Mouse (Mus musculus) forebrain, embryonic 11.5 days (tissue): ENCODE data around the gene Dars. TPM values are rescaled to one million over a fixed set of nuclear protein-coding genes. Genes with fewer than 3 reads are reported as not detected.

Experiments
- ATAC-seq: fragments of 200-750 bp; cut with Nextera tagmentation; replicated peaks from 2 replicates; pipeline ENCODE4 v1.8.0; 2017; ENCODE audit warnings: moderate TSS enrichment; ENCODE audit not compliant: low FRiP score
- DNase-seq: peaks from one replicate; pipeline ENCODE4 v3.0.0-alpha.2; 2017; ENCODE audit warnings: low spot score
- H3K27ac ChIP-seq: fragments of 300-500 bp; sonication (generic); 2 replicates; pipeline ENCODE4 v1.5.1; 2014; ENCODE audit warnings: low read depth, low read length
- H3K27me3 ChIP-seq: fragments of 300-500 bp; sonication (generic); 2 replicates; pipeline ENCODE4 v1.6.1; 2014; ENCODE audit warnings: mild to moderate bottlenecking, low read length, mixed read lengths; ENCODE audit not compliant: control insufficient read depth, insufficient read depth
- H3K36me3 ChIP-seq: fragments of 300-500 bp; sonication (generic); 2 replicates; pipeline ENCODE4 v1.6.1; 2014; ENCODE audit warnings: mild to moderate bottlenecking, low read length, moderate library complexity, mixed read lengths; ENCODE audit not compliant: control insufficient read depth, insufficient read depth
- H3K4me1 ChIP-seq: fragments of 300-500 bp; sonication (generic); replicated peaks from 2 replicates; pipeline ENCODE4 v1.6.1; 2014; ENCODE audit warnings: low read length, mixed read lengths; ENCODE audit not compliant: control insufficient read depth, insufficient read depth
- H3K4me2 ChIP-seq: fragments of 300-500 bp; sonication (generic); 2 replicates; pipeline ENCODE4 v1.6.1; 2014; ENCODE audit warnings: low read depth, mild to moderate bottlenecking, low read length, moderate library complexity, mixed read lengths; ENCODE audit not compliant: severe bottlenecking
- H3K4me3 ChIP-seq: fragments of 300-500 bp; sonication (generic); 2 replicates; pipeline ENCODE4 v1.5.1; 2014; ENCODE audit warnings: low read depth, low read length
- H3K9ac ChIP-seq: fragments of 300-500 bp; sonication (generic); 2 replicates; pipeline ENCODE4 v1.6.1; 2014; ENCODE audit warnings: low read length
- H3K9me3 ChIP-seq: fragments of 300-500 bp; sonication (generic); 2 replicates; pipeline ENCODE4 v1.6.1; 2016; ENCODE audit warnings: low read length, mixed read lengths; ENCODE audit not compliant: control insufficient read depth
- WGBS: fragments of 180-500 bp; shearing (Covaris S2); extraction: QIAGEN DNeasy Blood & Tissue Kit; methylation state at CpG from one replicate; pipeline ENCODE4 v1.1.7; 2014; 5-methylcytosine and 5-hydroxymethylcytosine counted together
- polyA plus RNA-seq: library from polyadenylated mRNA; unstranded; fragments of >200 nt; fragmentation: Nextera tagmentation; extraction: Ambion mirVana; gene quantifications from 2 replicates; pipeline ENCODE4 v1.2.1, GENCODE M21; 2014

Gene Dars
- polyA plus RNA-seq, 1 experiment from 2014 or later: 130 TPM

- Histone ChIP-seq H3K9me3 (no peaks in the 10 kb centered on the region), H3K4me2 (no peak overlapping the region), H3K4me1 (no peaks in the 10 kb centered on the region; the same call in 1 of the 2 replicates), H3K27me3 (no peaks in the 10 kb centered on the region; the same call in 1 of the 2 replicates), H3K9ac (no peak overlapping the region), H3K36me3 (no peaks in the 10 kb centered on the region), H3K4me3 (no peak overlapping the region), H3K27ac (no peak overlapping the region)
- DNase-seq (no peak), ATAC-seq (no peak)
- 84% methylated on average over 5 of the region's 5 CpGs for WGBS
These were observed 21.4 kb upstream of the Dars start for GRCm38 (mm10) chr1:128438526-128438925.

GRCm38 (mm10) chr1:128437276-128437675, 20.1 kb upstream of the Dars start:
- H3K4me3 ChIP-seq: no peak overlapping the region
- no peaks in the 10 kb centered on the region for H3K9me3 ChIP-seq
- no peak overlapping the region for H3K9ac ChIP-seq
- no peak overlapping the region for H3K27ac ChIP-seq
- no peaks in the 10 kb centered on the region for H3K36me3 ChIP-seq
- no peak for DNase-seq
- WGBS: 58% methylated on average over 1 of the region's 1 CpGs
- H3K27me3 ChIP-seq: no peaks in the 10 kb centered on the region; the same call in 1 of the 2 replicates
- H3K4me1 ChIP-seq: no peaks in the 10 kb centered on the region; the same call in 1 of the 2 replicates
- no peak for ATAC-seq
- no peak overlapping the region for H3K4me2 ChIP-seq

- no peaks in the 10 kb centered on the region; the same call in 1 of the 2 replicates for H3K27me3 ChIP-seq
- no peak overlapping the region for H3K27ac ChIP-seq
- no peaks in the 10 kb centered on the region for H3K9me3 ChIP-seq
- H3K36me3 ChIP-seq: no peaks in the 10 kb centered on the region
- H3K4me1 ChIP-seq: no peaks in the 10 kb centered on the region; the same call in 1 of the 2 replicates
- WGBS: 95% methylated on average over 3 of the region's 3 CpGs
- no peak overlapping the region for H3K4me2 ChIP-seq
- DNase-seq: no peak
- ATAC-seq: no peak
- H3K4me3 ChIP-seq: no peak overlapping the region
- no peak overlapping the region for H3K9ac ChIP-seq
These were observed 18.8 kb upstream of the Dars start for GRCm38 (mm10) chr1:128436015-128436414.

- H3K4me1 ChIP-seq: no peaks in the 10 kb centered on the region
- WGBS: 88% methylated on average over 4 of the region's 4 CpGs
These were observed 18.4 kb upstream of the Dars start for GRCm38 (mm10) chr1:128435551-128435950.

GRCm38 (mm10) chr1:128424928-128425327, 7.8 kb upstream of the Dars start:
- no peak for ATAC-seq
- H3K4me3 ChIP-seq: no peak overlapping the region

More at GRCm38 (mm10) chr1:128435551-128435950, 18.4 kb upstream of the Dars start:
- Histone ChIP-seq H3K27me3 (no peaks in the 10 kb centered on the region; the same call in 1 of the 2 replicates), H3K36me3 (no peaks in the 10 kb centered on the region), H3K9me3 (no peaks in the 10 kb centered on the region), H3K27ac (no peak overlapping the region), H3K4me3 (no peak overlapping the region), H3K4me2 (no peak overlapping the region), H3K9ac (no peak overlapping the region)
- no peak for DNase-seq
- ATAC-seq: no peak

GRCm38 (mm10) chr1:128417533-128417888, 343 bp upstream of the Dars start:
- Histone ChIP-seq H3K27ac (no peak overlapping the region), H3K9ac (no peak overlapping the region), H3K4me2 (0 out of 2 replicates have a peak overlapping the region, but pooled peaks have one; percentile 15), H3K9me3 (no peaks in the 10 kb centered on the region), H3K36me3 (no peaks in the 10 kb centered on the region), H3K27me3 (no peaks in the 10 kb centered on the region), H3K4me1 (no peaks in the 10 kb centered on the region), H3K4me3 (peak overlapping the region; percentile 72; the same call in 1 of the 2 replicates)
- DNase-seq: no peak
- no peak for ATAC-seq
- WGBS: 39% methylated on average over 5 of the region's 5 CpGs

More at GRCm38 (mm10) chr1:128424928-128425327, 7.8 kb upstream of the Dars start:
- WGBS: 86% methylated on average over 3 of the region's 3 CpGs
- Histone ChIP-seq H3K27me3 (no peaks in the 10 kb centered on the region), H3K9me3 (no peaks in the 10 kb centered on the region), H3K9ac (no peak overlapping the region), H3K4me1 (no peaks in the 10 kb centered on the region), H3K27ac (no peak overlapping the region), H3K4me2 (no peak overlapping the region), H3K36me3 (no peaks in the 10 kb centered on the region)
- DNase-seq: no peak

GRCm38 (mm10) chr1:128411141-128411540, 6.0 kb downstream of the Dars start:
- Histone ChIP-seq H3K4me2 (no peak overlapping the region), H3K9ac (no peak overlapping the region), H3K4me1 (no peaks in the 10 kb centered on the region; the same call in 1 of the 2 replicates), H3K27me3 (no peaks in the 10 kb centered on the region), H3K27ac (no peak overlapping the region), H3K4me3 (no peak overlapping the region), H3K9me3 (no peaks in the 10 kb centered on the region), H3K36me3 (no peaks in the 10 kb centered on the region)
- no peak for ATAC-seq
- WGBS: 94% methylated on average over 5 of the region's 5 CpGs
- DNase-seq: no peak

- H3K4me3 ChIP-seq: no peak overlapping the region
- no peak; the same call in 1 of the 2 replicates for ATAC-seq
- 10% methylated on average over 1 of the region's 1 CpGs for WGBS
- H3K36me3 ChIP-seq: no peaks in the 10 kb centered on the region
- H3K4me2 ChIP-seq: no peak overlapping the region
- H3K27me3 ChIP-seq: no peaks in the 10 kb centered on the region
- H3K9me3 ChIP-seq: no peaks in the 10 kb centered on the region
- H3K9ac ChIP-seq: no peak overlapping the region
- 0 out of 2 replicates have a peak overlapping the region, but pooled peaks have one; percentile 46 for H3K27ac ChIP-seq
- peaks cover 2% of the 10 kb centered on the region; the same call in 1 of the 2 replicates for H3K4me1 ChIP-seq
- DNase-seq: no peak
These were observed 10.3 kb downstream of the Dars start for GRCm38 (mm10) chr1:128406846-128407245.

- DNase-seq: no peak
- H3K4me3 ChIP-seq: no peak overlapping the region
- ATAC-seq: peak; percentile 57; the same call in 1 of the 2 replicates
- 30% methylated on average over 1 of the region's 1 CpGs for WGBS
- no peak overlapping the region for H3K4me2 ChIP-seq
- H3K27me3 ChIP-seq: no peaks in the 10 kb centered on the region
- peaks cover 5% of the 10 kb centered on the region; the same call in 1 of the 2 replicates for H3K4me1 ChIP-seq
- H3K27ac ChIP-seq: 0 out of 2 replicates have a peak overlapping the region, but pooled peaks have one; percentile 46
- no peaks in the 10 kb centered on the region for H3K36me3 ChIP-seq
- no peaks in the 10 kb centered on the region for H3K9me3 ChIP-seq
- H3K9ac ChIP-seq: no peak overlapping the region
These were observed 11.5 kb downstream of the Dars start for GRCm38 (mm10) chr1:128405675-128406074.
